Mouse (Mus musculus) gastrocnemius, adult 18-20 months (tissue): ENCODE data around the gene Ankrd11. TPM values are rescaled to one million over a fixed set of nuclear protein-coding genes. Genes with fewer than 3 reads are reported as not detected.

Experiments used
- DNase-seq: peaks from one replicate; pipeline ENCODE4 v3.0.0; 2021; ENCODE audit warnings: low spot score
- total RNA-seq, 2 experiments: library from RNA; stranded (reverse); gene quantifications; 2 replicates each; pipeline ENCODE4 v1.2.3; 2021

The Ankrd11 gene
- total RNA-seq, 2 experiments from 2014 or later, result 61.1 to 68.9 TPM

DNA sequence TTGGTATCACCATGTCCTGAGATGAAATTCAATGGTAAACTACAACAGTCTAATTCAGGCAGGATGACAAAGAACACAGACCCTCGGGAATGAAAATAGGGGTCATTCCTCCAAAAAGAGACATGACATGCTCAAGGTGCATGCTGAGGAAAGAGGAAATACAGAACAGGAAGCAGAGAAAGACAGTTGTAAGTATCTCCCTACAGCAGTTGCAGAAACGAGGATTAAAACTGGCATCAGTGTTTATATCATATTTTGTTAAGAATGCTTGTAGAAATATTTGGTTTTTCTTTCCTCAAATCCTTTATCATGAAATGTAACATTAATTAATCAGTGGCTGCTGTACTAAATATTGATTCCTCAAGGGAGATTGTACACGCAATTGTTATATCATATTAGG is 75.4 kb downstream of the Ankrd11 start:
- DNase-seq, result no peak

GRCm38 (mm10) chr8:122962046-122962445 is 80.0 kb downstream of the Ankrd11 start:
- DNase-seq, result no peak

DNA sequence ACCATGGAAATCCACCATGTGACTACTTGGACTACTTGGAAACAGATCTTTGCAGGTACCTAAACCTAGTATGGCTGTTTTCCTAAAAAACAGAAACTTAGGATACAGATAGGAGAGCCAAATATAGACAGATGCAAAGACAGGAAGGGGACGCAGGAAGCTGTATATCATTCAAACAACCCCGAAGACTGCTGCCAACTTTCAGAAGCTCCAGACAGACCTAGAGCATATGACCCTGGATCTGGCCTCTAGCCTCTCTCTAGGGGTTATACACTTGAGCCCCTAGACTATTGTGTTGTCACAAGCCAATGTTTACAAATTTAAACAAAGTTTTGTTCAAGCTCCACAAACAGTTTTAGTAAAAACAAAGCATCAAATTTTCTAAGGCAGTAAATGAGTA is 80.6 kb downstream of the Ankrd11 start:
- no peak for DNase-seq

DNA sequence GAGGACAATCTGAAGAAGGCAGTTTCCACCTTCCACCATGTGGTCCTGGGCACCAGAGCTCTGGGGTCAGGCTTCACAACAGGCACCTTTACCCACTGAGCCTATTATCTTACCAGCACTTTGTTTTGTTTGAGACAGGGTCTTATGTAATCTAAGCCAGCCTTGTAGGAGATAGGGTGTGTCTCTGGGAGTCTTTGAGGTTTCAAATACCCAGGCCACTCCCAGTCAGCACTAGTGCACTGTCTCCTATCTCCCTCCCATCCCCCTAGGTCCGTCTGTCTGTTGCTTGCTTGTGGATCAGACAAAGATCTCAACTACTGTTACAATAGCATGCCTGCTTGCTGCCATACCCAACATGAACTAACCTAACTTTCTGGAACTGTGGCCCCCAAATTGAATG is 81.1 kb downstream of the Ankrd11 start:
- DNase-seq, result no peak

DNA sequence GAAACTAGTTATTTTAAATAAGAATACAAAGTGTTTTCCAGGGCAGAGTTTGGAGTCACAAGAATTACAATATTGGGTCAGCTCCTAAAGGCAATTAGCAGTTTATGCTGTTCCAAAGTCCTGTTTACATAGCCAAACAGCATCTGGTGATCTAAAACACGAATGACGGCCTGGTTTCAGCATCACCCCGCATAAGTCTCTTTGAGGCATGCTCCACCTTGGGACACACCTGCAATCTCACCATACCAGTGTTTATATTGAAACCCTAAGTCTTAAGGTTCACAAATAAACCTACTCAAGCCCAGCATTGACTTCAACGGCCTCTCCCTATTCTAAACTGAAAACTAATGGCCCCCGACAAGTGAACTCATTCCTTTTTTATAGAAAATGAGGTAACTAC is 81.8 kb downstream of the Ankrd11 start:
- no peak for DNase-seq

GRCm38 (mm10) chr8:122955997-122956396 is 86.1 kb downstream of the Ankrd11 start:
- no peak for DNase-seq

- no peak for DNase-seq
Observed at GRCm38 (mm10) chr8:122955195-122955594, 86.9 kb downstream of the Ankrd11 start.

DNA sequence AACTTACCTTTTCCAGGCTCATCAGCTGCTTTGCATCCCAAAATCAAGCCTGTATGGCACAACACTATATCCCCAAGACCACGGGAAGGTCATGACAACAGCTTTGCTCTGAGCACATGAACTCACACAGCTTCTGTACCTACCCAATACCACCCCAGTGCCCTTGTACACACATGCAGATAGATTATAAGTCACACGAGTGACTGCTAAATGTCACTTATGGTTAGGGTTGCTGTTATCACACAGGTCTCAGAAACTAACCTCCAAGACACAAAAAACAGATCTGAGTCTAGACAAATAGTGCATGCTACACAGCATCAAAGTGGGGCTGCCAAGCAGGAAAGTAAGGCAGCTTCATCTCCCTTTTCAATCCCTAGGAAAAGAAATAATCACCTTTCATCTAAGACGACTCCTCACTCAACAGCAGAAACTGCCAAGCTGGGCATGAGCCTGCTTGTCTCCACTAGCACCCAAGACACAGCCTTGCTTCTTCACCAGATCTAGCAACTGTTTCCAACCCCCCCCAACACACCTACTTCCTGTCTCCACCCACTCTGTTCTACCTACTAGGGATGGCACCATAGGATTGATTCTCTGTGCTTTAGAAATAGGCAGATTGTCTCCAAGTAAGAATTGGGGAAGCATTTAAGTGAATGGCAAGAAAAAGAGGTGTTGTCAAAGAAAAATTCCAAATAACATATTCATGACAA is 87.8 kb downstream of the Ankrd11 start:
- DNase-seq, result no peak

DNA sequence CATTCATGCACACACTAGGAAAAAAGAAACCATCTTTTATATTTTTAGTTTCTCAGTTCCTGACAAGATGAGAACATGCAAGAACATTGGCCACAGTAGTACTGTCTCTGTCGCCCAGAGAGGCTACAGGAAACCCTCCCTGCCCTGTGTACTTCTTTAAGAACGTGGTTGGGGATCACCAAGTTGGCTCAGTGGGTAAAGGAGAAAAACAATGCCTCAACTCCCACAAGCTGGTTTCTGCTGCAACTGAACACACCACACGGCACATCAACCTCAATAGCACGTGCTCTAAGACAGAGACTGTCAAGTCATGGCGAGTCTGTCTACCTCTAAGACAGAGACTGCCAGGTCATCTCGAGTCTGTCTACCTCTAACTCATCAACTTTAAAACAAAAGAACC is 89.0 kb downstream of the Ankrd11 start:
- DNase-seq, result no peak

- no peak for DNase-seq
Observed at GRCm38 (mm10) chr8:122951456-122951855, 90.6 kb downstream of the Ankrd11 start.

DNA sequence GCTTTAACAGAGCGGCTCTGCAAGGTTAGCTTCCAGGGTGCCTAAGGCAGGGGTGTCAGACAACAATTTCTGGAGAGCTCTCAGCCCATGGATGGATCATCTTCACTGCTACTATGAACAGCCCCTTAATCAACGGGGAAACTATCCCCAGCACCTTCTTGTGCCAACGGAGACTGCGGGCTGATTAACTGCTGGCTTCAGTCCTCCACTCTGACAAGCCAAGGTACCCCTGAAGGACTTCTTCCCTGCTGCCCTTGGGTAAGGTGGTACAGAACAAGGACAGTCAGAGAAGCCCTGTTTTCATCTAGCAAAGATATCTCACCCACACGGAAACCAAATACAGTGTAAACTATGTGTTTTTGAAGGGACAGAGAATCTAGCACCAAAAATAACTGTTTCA is 92.4 kb downstream of the Ankrd11 start:
- no peak for DNase-seq

- no peak for DNase-seq
Observed at GRCm38 (mm10) chr8:122945775-122946174, 96.3 kb downstream of the Ankrd11 start.

- no peak for DNase-seq
Observed at GRCm38 (mm10) chr8:122942803-122943713, 99.0 kb downstream of the Ankrd11 start.

DNA sequence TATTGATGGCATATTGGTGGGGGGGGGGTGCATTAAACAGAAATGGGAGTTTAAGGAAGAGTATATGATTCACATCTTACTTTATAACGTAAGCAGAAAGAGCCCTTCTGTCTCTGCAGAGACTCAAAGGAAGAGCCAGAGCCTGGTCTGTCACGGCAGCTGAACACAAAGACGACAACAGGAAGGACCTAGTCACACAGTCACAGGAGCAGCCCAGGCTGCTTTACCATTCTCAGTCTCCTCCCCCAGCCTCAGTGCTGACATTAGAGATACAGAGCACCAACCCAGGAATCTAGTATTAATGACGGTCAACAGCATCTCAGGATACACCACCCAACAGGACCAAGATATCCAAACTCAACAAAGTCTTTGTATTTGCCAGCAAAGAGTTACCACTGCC is 103.5 kb downstream of the Ankrd11 start:
- DNase-seq, result no peak

DNA sequence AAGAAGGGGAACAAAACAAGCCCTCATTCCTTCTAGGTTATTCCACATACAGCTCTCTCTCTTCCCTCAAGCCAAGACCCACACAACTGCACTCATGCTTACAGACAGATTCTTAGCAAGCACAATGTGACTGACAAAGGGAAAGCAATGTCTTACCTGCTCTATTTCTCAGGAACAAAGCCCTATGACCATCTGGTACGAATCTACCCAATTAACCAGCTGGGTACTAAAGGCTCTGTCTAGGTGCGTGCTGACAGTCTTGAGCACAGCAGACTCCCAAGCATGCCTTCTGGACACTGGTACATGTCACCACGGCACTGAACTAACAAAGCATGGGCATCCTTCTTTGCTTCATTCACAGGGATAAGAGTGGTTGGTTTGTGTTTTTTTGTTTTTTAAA is 103.9 kb downstream of the Ankrd11 start:
- no peak for DNase-seq

GRCm38 (mm10) chr8:122937545-122938053 is 104.5 kb downstream of the Ankrd11 start:
- DNase-seq, result no peak

- no peak for DNase-seq
Observed at GRCm38 (mm10) chr8:122935912-122936311, 106.2 kb downstream of the Ankrd11 start.

DNA sequence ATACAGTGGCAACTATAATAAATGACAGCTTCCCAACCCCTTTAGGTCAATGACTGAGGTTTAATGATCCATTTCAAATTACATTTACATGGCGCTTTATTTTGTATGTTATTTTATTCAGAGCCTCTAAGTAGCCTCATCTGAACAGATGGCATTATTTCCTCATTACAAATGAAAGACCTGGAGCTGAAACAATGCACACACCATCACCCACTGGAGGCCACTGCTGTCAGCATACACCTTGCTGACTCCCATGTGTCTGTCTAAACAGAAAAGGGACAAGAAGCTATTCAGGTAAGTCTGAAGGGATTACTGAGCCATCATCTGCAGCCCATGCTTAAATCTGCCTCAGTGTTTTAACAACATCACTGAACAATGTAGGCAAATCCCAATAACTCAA is 107.0 kb downstream of the Ankrd11 start:
- no peak for DNase-seq

DNA sequence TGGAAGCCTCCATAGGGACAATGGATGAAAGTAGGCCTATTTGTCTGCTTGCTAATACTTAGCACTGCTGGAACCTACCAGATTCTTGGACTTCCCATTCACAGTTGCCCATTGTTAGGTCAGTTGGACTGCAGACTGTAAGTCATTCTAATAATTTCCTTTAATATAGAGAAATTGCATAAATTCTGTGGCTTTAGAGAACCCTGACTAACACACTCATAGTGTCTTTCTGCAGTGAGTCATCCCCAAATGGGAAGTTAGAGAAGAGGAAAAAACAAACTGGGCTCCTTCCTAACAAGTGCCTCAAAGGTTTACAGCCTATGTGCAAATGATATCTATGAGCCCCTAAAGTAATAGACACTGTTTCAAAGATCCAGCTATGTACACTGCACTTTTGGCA is 108.1 kb downstream of the Ankrd11 start:
- no peak for DNase-seq

- no peak for DNase-seq
Observed at GRCm38 (mm10) chr8:122932561-122932959, 109.5 kb downstream of the Ankrd11 start.

DNA sequence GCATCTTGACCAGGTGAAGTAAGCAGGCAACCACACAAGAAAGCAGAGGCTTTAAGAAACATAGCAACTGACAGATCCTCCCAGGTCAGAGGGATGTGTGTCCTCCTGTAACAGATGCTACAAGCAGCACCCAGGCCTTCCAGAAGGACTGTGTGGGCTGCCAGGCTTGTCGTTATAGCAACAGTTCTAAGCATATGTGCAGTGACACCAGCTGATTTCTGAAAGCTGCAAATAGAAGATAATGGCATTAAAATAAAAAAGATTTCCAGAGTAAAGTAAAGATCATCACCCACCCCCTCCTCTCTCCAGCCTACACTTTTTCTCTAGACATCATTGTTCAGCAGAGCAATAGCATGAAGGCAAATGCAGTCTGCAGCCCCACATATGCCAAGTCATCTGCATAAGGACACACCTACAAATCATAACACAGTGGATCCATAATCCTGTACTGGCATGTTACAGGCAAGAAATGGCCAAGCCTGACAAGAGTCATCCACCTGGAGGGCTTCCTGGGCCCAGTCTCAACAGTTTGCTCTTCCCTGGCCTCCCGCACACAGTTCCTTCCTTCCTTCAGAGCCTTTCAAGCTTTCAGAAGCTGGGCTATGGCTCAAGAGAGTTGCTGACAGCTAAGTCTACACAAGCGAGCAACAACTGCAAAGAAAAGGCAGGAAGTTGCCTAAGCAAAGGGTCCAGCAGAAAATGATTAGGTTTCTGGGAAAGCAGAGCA is 110.1 kb downstream of the Ankrd11 start:
- no peak for DNase-seq
